Mouse (Mus musculus) left cerebral cortex, adult 11 months (tissue): ENCODE data around the gene Vmn1r46.
"Not testable (repeated sequence)": the region's sequence is repeated elsewhere in the genome, so short reads cannot be mapped to it uniquely, and the experiment has no call there.

ENCODE experiments used
- DNase-seq: peaks from one replicate; pipeline ENCODE4 v3.0.0; 2022; ENCODE audit warnings: low spot score

Vmn1r46 gene

DNA sequence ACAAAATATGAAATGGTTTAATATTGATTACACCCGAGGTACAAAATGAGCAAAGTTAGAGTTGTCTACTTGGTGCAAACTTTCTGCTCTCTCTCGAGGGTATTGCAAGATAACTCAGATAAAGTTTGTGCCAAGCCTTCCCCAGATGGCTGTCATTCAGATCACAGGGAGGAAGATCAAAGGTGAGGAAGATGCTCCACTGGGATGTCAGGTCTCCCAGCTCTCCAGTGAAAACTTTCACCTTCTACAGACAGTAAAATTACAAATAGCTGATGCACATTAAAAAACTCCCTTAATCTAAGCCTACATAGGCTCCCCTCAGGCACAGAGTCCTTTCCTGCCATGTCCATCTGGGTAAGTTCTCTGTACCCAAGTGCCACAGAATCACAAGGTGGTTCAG, at the start of gene Vmn1r46:
Vmn1r46 (plus strand) TSS at position 301 of the 400 bp plus-strand sequence.
- DNase-seq = no peak

DNA sequence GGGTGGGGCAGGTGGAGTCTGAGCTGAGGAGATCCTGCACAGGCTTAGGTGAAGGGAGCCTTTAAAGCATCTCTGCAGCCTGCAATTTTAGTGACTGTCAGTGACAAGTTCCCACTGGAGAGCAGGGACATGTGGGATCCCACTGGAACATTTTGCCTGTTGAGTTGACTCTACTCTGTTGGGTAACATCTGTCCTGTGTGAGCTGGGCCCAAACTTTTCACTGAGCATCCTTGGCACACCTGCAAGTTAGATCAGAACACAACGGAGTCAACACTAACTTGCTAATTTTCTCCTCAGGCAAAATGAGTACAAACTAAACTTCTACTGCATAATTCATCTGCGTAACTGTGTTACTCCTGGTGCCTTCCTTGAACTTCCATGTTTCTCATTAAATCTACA, 28.6 kb upstream of the Vmn1r46 start, which contains the start of gene Vmn1r45:
Vmn1r45 (minus strand) TSS at position 101 of the 400 bp plus-strand sequence.
- DNase-seq = not testable (repeated sequence)

DNA sequence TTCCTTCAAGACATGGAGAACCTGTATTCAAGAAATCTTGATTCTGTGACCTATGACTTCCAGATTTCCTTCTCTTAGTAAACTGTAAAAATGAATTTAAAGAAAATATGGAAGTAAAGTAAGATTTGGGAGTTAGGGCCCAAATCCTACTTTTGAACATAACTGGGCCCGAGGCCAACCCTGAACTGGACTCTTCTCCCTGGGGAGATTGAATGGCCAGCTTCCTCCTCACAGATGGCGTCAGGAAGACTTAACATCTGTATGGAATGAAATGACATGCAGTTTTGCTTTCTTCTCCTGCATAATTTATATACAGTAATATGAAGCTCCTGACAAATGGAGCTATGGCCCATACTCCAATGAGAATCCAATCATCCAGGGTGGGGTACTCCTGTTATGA, 28.2 kb upstream of the Vmn1r46 start:
- no peak for DNase-seq

DNA sequence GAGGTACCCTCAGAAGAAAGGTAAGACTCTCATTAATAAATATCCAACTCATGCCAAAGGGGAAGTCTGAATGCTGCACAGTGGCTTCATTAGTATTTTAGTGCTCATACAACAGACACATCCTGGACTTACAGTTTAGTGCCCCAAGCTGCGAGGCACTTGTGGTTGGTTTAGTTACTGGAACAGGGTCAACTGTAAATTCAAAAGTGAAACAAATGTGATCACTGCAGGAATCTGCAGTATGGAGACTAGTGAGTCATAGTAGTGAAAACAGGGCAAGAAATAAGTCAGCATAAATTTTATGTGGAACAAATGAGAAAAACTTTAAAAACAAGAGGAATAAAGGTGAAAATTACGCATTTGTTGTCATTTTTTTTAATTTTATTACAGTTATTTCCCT, 15.6 kb upstream of the Vmn1r46 start:
- no peak for DNase-seq

DNA sequence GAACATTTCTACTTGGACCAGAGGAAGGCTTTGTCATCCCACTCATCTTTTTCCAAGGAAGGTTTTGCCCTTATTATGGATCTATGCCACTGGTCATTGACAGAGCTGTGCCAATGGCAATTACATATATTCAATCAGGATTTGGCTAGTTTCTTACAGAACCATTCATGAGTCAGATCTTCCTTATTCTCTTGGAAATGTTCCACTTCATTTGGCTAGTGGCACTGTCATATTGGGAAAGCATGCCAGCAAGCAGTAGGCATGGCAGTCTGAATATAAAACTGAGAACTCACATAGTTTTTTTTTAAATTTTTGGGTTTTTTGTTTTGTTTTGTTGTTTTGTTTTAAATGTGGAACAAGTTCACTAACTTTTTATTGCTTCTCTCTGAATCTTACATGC, 2.8 kb upstream of the Vmn1r46 start:
- DNase-seq = no peak

DNA sequence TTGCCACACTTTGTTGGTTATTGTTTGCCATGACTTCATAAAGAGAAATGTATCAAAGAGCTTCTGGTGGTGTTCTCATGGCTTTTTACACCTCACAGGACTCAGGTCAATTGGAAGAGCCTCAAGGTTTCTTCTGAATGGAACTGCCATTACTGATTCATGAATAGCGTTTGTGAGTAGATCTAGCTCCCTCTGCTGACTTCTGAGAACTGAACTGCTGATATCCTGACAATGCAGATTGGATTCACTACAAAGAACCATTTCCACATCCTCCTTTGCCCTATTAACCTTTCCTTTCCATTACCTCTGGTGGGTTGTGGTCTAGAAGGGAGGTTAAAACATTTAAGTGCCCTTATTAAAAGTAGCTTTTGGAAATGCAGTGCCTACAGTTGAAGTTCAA, 16.9 kb downstream of the Vmn1r46 start:
- no peak for DNase-seq

DNA sequence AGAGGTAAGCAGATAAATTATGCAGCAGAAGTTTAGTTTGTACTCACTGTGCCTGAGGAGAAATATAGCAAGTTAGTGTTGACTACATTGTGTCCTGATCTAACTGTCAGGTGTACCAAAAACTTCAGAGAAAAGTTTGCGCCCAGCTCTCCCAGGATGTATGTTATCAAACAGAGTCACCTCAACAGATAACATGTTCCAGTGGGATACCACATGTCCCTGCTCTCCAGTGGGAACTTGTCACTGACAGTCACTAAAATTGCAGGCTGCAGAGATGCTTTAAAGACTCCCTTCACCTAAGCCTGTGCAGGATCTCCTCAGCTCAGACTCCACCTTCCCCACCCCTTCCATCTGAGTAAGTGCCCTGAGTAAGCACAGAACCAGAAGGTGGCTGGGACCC, 46.7 kb downstream of the Vmn1r46 start, which contains the start of gene Vmn1r47:
Vmn1r47 (plus strand) TSS at position 301 of the 400 bp plus-strand sequence.
- not testable (repeated sequence) for DNase-seq
